Mouse (Mus musculus) thymus, adult 2 months (tissue): Measurements from ENCODE around the gene Synpo2.

Experiments
- CTCF ChIP-seq: fragments of 200-500 bp; IDR thresholded peaks from 2 replicates; pipeline ENCODE4 v1.5.1; 2012; ENCODE audit warnings: mild to moderate bottlenecking, control low read depth, low read length, moderate library complexity, borderline replicate concordance; ENCODE audit not compliant: control insufficient read depth, poor library complexity, insufficient read depth; ENCODE audit errors: extremely low read depth
- POLR2A ChIP-seq: fragments of 200-500 bp; IDR thresholded peaks from 2 replicates; pipeline ENCODE4 v1.6.1; 2012; ENCODE audit warnings: mild to moderate bottlenecking, low read length, control low read depth, moderate library complexity; ENCODE audit not compliant: control insufficient read depth, poor library complexity, insufficient read depth; ENCODE audit errors: extremely low read depth

DNA sequence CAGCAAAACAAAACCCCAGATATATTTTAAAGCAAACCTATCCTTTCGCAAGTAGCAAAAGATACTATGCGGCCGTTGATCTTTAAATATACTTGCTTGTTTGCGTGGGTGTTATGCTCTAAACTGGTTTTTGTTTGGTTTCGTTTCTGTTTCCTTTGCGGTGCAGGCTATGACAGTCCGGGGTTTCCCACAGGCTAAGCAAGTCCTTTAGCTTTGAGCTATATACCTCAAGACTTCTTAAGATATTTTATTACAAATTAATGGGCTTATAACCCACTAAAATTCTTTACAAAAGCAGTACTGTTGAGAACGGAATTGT, 61.6 kb downstream of the Synpo2 start:
- TF ChIP-seq CTCF (no peak), POLR2A (no peak)
